Mouse (Mus musculus) layer of hippocampus, adult 9-11 months (tissue): ENCODE results near the gene Wdr41.

Experiments used
- DNase-seq: peaks from one replicate; pipeline ENCODE4 v3.0.0; 2022

Wdr41 gene

DNA sequence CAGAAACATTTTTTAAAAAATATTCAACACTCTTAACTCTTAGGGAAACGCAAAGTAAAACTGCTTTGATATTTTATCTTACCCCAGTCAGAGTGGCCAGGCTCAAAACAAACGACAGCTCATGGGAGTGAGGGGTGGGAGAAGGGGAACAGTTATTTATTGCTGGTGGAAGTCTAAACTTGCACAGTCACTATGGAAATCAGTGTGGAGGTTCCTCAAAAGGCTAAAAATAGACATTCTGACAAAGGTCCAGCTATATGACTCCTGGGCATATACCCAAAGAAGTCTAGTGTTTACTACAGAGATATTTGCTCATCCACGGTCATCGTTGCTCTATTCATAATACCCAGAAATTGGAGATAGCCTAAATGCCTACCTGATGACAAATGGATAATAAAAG lies 62.1 kb downstream of the Wdr41 start:
- DNase-seq = no peak

DNA sequence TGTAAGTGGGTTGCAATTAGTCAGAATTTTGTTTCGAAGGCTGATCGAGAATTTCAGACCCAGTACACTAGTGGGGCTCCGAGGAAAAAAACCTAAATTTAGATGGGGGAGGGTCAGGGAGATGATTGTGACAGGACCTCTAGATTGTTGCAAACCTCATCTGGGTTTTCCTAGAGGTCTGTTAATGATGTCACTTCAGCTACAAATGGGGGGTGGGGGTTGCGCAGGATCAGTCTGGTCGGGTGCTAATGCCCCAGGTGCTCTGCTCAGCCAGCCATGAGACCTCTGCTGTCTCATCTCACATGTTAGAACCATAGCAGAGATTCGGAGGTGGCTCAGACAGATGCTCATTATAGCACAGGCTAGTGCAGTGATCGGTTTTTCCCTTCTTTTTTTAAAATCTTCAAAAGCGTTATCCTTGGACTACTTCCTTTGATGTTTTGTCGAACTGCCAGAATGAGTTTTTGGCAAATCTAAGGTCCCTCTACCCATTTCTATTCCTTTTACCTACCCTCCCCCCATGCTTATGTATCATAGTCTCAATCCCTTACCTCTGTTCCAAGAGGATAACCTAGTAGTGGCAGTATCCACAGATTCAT lies 64.1 kb downstream of the Wdr41 start:
- no peak for DNase-seq

DNA sequence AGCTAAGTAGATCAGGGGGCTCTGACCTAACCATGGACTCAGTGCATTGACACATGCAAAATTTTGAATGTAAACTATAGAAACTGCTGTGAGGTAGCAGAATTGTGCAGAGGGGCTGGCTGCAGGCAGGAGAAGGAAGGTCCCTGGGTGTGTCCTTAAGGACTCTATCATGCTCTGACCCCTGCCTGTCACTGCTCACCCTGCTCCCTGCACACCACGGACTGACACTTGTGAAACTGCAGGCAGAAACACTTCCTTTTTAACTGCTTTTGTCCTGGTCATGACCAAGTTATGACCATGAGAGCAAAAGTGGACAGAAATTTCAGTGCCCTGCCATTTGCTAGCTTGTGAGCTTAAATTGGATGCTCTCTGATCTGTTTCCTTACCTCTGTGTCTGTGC lies 68.0 kb downstream of the Wdr41 start:
- no peak for DNase-seq

DNA sequence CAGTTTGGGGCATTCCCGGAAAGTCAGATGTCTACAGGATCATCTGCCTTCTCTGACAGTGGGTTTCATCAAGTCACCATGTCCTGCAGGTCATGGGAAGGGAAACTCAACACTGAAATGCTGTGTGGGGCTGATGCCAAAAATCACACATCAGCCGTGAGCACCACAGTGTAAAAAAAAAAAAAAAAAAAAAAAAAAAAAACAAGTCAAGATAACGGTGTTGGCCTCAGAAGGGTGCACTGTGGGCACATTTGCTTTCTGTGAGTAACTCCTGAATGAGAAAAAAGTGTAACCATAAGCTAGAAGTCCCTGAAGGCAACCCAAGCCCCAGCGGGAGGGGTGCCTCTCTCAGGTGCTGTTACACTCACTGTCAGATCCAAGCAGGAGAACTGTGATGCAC lies 74.3 kb downstream of the Wdr41 start:
- no peak for DNase-seq

DNA sequence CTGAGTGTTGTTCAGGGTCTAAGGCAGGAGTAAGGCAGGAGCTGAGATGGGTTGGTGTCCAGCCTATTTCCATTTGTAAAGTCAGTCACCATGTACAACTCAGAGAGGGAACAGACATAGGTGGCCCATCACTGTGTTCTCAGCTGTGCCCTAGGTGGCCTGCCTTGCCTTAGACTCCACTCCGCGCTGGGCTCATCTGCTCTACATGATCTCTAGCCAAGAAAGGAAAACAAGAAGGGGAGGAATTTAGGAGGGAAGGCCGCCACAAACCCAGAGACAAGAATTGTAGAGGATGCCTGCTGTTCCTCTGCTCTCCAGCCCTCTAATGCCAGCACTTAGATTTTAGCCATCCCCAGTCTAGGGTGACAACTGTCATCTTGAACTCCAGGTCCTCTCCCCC lies 76.3 kb downstream of the Wdr41 start:
- no peak for DNase-seq

DNA sequence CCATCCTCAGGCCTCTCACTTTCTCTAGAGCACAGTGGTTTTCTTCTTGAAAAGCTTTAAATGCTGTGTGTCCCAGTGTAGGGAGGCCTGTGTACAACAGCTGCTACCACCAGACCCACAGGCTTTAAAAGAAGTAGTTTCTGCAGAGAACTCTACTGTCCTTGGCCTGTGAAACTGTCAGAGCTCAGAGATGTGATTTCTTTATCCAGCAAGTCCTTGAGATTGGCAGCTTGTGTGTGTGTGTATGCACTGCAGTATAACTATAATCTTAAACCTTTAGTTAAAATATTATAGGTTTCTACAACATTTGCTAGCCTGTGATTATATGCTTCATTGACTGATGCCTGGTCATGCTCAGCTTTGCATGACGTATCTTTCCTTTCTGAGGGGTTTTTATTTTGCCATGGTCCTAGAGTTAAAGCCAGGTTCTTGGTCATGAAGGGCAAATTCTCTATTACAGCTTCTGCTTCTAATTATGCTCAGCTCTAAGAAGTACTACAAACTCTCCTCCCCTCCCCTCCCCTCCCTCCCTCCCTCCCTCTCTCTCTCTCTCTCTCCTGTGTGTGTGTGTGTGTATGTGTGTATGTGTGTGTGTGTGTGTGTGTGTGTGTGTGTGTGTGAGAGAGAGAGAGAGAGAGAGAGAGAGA lies 79.7 kb downstream of the Wdr41 start:
- no peak for DNase-seq

DNA sequence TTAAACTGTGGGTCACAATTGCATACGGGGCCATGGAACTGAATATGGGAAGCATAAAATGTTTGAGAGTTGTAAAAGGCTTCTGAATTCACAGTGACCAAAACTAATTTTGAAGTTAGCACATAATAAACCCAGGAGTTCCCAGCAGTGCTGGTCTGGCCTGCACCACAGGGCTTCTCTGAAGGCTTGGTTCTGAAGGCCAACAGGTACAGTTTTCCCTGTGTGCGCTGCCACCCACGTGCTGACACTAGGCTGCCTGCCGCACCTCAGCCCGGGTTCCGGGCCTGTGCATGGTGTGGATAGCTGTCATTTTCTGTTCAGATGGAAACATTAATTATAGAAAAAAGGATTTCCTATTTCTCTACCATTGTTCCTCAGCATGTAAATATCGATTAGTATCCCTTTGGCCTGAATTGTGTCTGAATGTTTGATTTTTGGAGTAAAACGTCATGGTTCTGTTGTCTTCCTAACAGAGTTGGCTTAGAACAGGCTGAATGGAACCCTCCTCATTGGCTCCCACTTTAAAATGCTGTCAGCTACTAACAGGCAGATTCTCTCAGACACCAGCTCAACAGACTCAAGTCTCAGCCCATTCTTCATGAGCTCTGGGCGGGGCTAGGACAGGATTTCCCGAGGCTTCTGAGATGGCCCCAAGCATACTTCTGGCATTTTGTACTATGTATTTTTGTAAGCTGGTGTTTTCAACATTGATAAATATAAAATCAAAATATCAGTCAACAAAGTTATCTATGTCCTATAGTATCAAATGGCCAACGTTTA lies 80.5 kb downstream of the Wdr41 start:
- no peak for DNase-seq

DNA sequence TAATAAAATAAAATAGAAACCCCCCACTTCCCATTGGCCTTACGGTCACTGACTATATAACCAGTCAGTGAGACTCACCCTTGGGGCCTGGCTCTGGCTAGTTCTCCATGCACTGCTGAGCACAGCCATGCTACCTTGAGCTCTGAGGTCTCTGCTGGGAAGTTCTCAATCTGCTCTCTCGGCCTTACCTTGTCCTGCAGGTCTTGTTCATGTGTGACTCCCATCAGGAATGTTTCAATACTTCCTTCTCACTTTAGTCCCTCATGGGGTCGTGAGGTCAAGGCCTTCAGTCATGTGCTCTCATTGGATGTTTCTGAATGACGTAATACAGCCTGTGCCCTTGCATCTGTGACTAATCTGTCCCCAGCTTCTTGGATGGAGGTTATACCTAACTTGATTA lies 82.7 kb downstream of the Wdr41 start:
- DNase-seq = no peak

DNA sequence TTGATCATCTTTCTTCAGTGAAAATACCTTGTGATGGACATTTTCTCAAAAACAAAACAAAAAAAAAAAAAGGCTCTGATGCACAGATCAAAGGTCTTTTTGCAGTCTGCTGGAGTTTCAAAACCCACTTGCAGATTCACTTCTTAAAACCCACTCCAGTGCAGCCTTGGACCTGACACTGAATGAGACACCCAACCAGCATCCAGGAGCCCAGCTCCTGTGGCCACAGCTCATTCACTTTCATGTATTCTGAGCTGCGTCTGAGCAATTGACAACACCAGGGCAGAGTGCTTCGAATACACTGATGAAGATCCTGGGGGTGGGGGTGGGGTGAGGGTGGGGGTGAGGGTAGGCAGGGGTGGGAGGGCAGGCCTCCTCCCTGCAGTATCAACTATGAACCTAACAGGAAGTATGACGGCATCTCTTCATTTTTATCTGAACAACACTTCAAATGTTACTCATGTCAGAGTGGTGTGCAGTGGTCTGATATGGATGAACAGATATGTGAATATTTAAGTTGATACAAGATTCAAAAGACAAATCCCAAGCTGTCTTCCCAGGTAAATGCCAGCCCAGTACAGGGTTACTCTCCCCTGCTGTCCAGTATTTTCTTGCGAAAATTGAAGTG lies 87.4 kb downstream of the Wdr41 start:
- no peak for DNase-seq

DNA sequence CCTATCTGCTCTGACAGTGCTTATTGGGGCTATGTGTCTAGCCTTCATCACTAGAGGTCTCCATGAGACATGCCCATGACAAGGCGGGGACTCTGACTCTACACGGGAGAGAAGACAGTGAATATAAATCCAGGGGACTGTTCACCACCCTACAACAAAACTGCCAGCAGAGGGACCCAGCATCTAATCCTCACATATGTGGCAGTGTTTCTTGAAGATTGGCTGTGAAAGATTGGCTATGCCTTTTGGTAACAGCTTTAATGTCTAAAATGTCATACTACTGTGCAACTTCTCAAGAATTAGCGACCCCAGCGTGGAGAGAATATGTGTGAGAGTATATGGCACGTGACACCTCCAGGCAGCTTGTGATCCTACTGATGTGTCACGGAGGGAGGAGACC lies 91.7 kb downstream of the Wdr41 start:
- DNase-seq = no peak

DNA sequence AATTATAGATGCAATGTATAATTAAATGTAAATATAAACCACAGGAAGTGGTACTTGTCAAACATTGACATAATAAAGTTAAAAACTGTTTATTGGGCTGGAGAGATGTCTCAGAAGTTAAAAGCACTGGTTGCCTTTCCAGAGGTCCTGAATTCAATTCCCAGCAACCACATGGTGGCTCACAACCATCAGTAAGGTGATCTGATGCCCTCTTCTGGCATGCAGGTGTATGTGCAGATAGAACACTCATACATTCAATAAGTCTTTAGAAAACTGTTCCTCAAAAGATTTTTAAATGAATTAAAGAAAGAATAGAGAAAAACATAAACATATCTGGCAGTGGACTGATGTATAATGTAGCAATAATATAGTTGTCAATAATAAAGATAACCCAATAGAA lies 94.1 kb downstream of the Wdr41 start:
- no peak for DNase-seq
